Mouse (Mus musculus) limb, embryonic 15.5 days (tissue): ENCODE results near the gene Pigm. TPM values are rescaled to one million over a fixed set of nuclear protein-coding genes. Genes with fewer than 3 reads are reported as not detected.
A peak's percentile ranks its signal among the peaks of the same experiment; 100 is the strongest.

Experiments used
- ATAC-seq: fragments of 200-750 bp; cut with Nextera tagmentation; 2 replicates; pipeline ENCODE4 v1.8.0; 2017; ENCODE audit warnings: low read depth, moderate TSS enrichment; ENCODE audit not compliant: insufficient number of reproducible peaks, low FRiP score, low TSS enrichment
- H3K27ac ChIP-seq: fragments of 300-500 bp; sonication (generic); 2 replicates; pipeline ENCODE4 v1.5.1; 2015; ENCODE audit warnings: moderate library complexity, mild to moderate bottlenecking, inconsistent platforms
- H3K27me3 ChIP-seq: fragments of 300-500 bp; sonication (generic); 2 replicates; pipeline ENCODE4 v1.6.1; 2015; ENCODE audit warnings: inconsistent platforms
- H3K36me3 ChIP-seq: fragments of 300-500 bp; sonication (generic); 2 replicates; pipeline ENCODE4 v1.6.1; 2015; ENCODE audit warnings: inconsistent platforms
- H3K4me1 ChIP-seq: fragments of 300-500 bp; sonication (generic); 2 replicates; pipeline ENCODE4 v1.6.1; 2015; ENCODE audit warnings: inconsistent platforms
- H3K4me2 ChIP-seq: fragments of 300-500 bp; sonication (generic); 2 replicates; pipeline ENCODE4 v1.6.1; 2015; ENCODE audit warnings: mild to moderate bottlenecking, inconsistent platforms
- H3K4me3 ChIP-seq: fragments of 300-500 bp; sonication (generic); 2 replicates; pipeline ENCODE4 v1.5.1; 2015; ENCODE audit warnings: mild to moderate bottlenecking, inconsistent platforms
- H3K9ac ChIP-seq: fragments of 300-500 bp; sonication (generic); 2 replicates; pipeline ENCODE4 v1.6.1; 2015; ENCODE audit warnings: inconsistent platforms
- H3K9me3 ChIP-seq: fragments of 300-500 bp; sonication (generic); 2 replicates; pipeline ENCODE4 v1.6.1; 2016; ENCODE audit warnings: inconsistent platforms
- WGBS: fragments of 180-500 bp; shearing (Covaris S2); methylation state at CpG from one replicate; pipeline ENCODE4 v1.1.7; 2015; 5-methylcytosine and 5-hydroxymethylcytosine counted together
- polyA plus RNA-seq: library from polyadenylated mRNA; unstranded; fragments of >200 nt; fragmentation: Nextera tagmentation; extraction: Ambion mirVana; gene quantifications from 2 replicates; pipeline ENCODE4 v1.2.1, GENCODE M21; 2015

Pigm gene
- polyA plus RNA-seq, 1 experiment from 2014 or later: 5.2 TPM

GRCm38 (mm10) chr1:172340729-172341321 is 35.5 kb upstream of the Pigm start, which contains the start of gene Kcnj10:
TSS of gene Kcnj10 (plus strand) at chr1:172341210.
- Histone ChIP-seq H3K4me1 (peaks cover 10% of the 10 kb centered on the region), H3K36me3 (no peaks in the 10 kb centered on the region), H3K27me3 (peaks cover 45% of the 10 kb centered on the region), H3K9me3 (no peaks in the 10 kb centered on the region), H3K27ac (no peak within 1 kb of the TSS), H3K4me2 (peak within 1 kb of the TSS; percentile 67), H3K4me3 (peak within 1 kb of the TSS; percentile 38), H3K9ac (no peak within 1 kb of the TSS; the same call in 1 of the 2 replicates)
- ATAC-seq: peak; percentile 62; the same call in 1 of the 2 replicates
- WGBS: 3% methylated on average over 37 of the region's 38 CpGs

GRCm38 (mm10) chr1:172341386-172341785 is 35.0 kb upstream of the Pigm start:
- 19% methylated on average over 10 of the region's 10 CpGs for WGBS

GRCm38 (mm10) chr1:172342729-172343128 is 33.6 kb upstream of the Pigm start:
- Histone ChIP-seq H3K36me3 (no peaks in the 10 kb centered on the region), H3K9ac (no peak overlapping the region), H3K27ac (no peak overlapping the region), H3K4me3 (no peak overlapping the region), H3K4me2 (no peak overlapping the region), H3K27me3 (peaks cover 45% of the 10 kb centered on the region), H3K4me1 (peaks cover 10% of the 10 kb centered on the region), H3K9me3 (no peaks in the 10 kb centered on the region)
- 73% methylated on average over 3 of the region's 3 CpGs for WGBS
- no peak for ATAC-seq

More at GRCm38 (mm10) chr1:172341386-172341785, 35.0 kb upstream of the Pigm start:
- no peak for ATAC-seq
- H3K9me3 ChIP-seq: no peaks in the 10 kb centered on the region
- H3K4me1 ChIP-seq: peaks cover 10% of the 10 kb centered on the region
- no peaks in the 10 kb centered on the region for H3K36me3 ChIP-seq
- H3K27me3 ChIP-seq: peaks cover 45% of the 10 kb centered on the region
- peak overlapping the region; percentile 38 for H3K4me3 ChIP-seq
- no peak overlapping the region; the same call in 1 of the 2 replicates for H3K9ac ChIP-seq
- H3K4me2 ChIP-seq: peak overlapping the region; percentile 67
- H3K27ac ChIP-seq: no peak overlapping the region

- no peak for ATAC-seq
- Histone ChIP-seq H3K9me3 (no peaks in the 10 kb centered on the region), H3K9ac (no peak overlapping the region), H3K4me2 (no peak overlapping the region), H3K36me3 (no peaks in the 10 kb centered on the region), H3K4me1 (peaks cover 10% of the 10 kb centered on the region), H3K27ac (no peak overlapping the region), H3K4me3 (no peak overlapping the region), H3K27me3 (peaks cover 36% of the 10 kb centered on the region)
- 57% methylated on average over 3 of the region's 3 CpGs for WGBS
Measured at GRCm38 (mm10) chr1:172343914-172344313, 32.4 kb upstream of the Pigm start.

GRCm38 (mm10) chr1:172344820-172345219 is 31.5 kb upstream of the Pigm start:
- H3K27me3 ChIP-seq: peaks cover 36% of the 10 kb centered on the region
- H3K36me3 ChIP-seq: no peaks in the 10 kb centered on the region
- no peak overlapping the region for H3K27ac ChIP-seq
- 74% methylated on average over 7 of the region's 7 CpGs for WGBS
- ATAC-seq: no peak
- H3K9ac ChIP-seq: no peak overlapping the region
- no peaks in the 10 kb centered on the region for H3K9me3 ChIP-seq
- no peak overlapping the region for H3K4me2 ChIP-seq
- H3K4me1 ChIP-seq: peaks cover 10% of the 10 kb centered on the region
- H3K4me3 ChIP-seq: no peak overlapping the region

- Histone ChIP-seq H3K9ac (no peak overlapping the region), H3K36me3 (no peaks in the 10 kb centered on the region), H3K27ac (no peak overlapping the region), H3K4me1 (peaks cover 5% of the 10 kb centered on the region; the same call in 1 of the 2 replicates), H3K4me3 (no peak overlapping the region), H3K4me2 (no peak overlapping the region), H3K9me3 (no peaks in the 10 kb centered on the region), H3K27me3 (peaks cover 31% of the 10 kb centered on the region)
- ATAC-seq: no peak
- 71% methylated on average over 10 of the region's 10 CpGs for WGBS
Measured at GRCm38 (mm10) chr1:172346707-172347106, 29.6 kb upstream of the Pigm start.

- H3K36me3 ChIP-seq: no peaks in the 10 kb centered on the region
- 87% methylated on average over 12 of the region's 12 CpGs for WGBS
Measured at GRCm38 (mm10) chr1:172347382-172347781, 29.0 kb upstream of the Pigm start.

GRCm38 (mm10) chr1:172349504-172349903 is 26.8 kb upstream of the Pigm start:
- Histone ChIP-seq H3K27ac (no peak overlapping the region), H3K27me3 (peaks cover 17% of the 10 kb centered on the region), H3K36me3 (no peaks in the 10 kb centered on the region)

More at GRCm38 (mm10) chr1:172347382-172347781, 29.0 kb upstream of the Pigm start:
- H3K4me1 ChIP-seq: peaks cover 5% of the 10 kb centered on the region; the same call in 1 of the 2 replicates
- no peaks in the 10 kb centered on the region for H3K9me3 ChIP-seq
- no peak overlapping the region for H3K27ac ChIP-seq
- ATAC-seq: no peak
- no peak overlapping the region for H3K9ac ChIP-seq
- no peak overlapping the region for H3K4me3 ChIP-seq
- peaks cover 24% of the 10 kb centered on the region for H3K27me3 ChIP-seq
- no peak overlapping the region for H3K4me2 ChIP-seq

GRCm38 (mm10) chr1:172349916-172350812 is 26.2 kb upstream of the Pigm start:
- Histone ChIP-seq H3K4me3 (no peak overlapping the region), H3K27ac (no peak overlapping the region), H3K36me3 (no peaks in the 10 kb centered on the region), H3K9me3 (no peaks in the 10 kb centered on the region), H3K4me2 (no peak overlapping the region), H3K27me3 (peaks cover 17% of the 10 kb centered on the region), H3K4me1 (peaks cover 5% of the 10 kb centered on the region; the same call in 1 of the 2 replicates), H3K9ac (no peak overlapping the region)
- 15% methylated on average over 18 of the region's 19 CpGs for WGBS
- peak; percentile 59 for ATAC-seq

More at GRCm38 (mm10) chr1:172349504-172349903, 26.8 kb upstream of the Pigm start:
- Histone ChIP-seq H3K4me1 (peaks cover 5% of the 10 kb centered on the region; the same call in 1 of the 2 replicates), H3K9ac (no peak overlapping the region), H3K9me3 (no peaks in the 10 kb centered on the region), H3K4me3 (no peak overlapping the region), H3K4me2 (no peak overlapping the region)
- no peak for ATAC-seq
- WGBS: 74% methylated on average over 5 of the region's 5 CpGs

- Histone ChIP-seq H3K9ac (no peak overlapping the region), H3K9me3 (no peaks in the 10 kb centered on the region), H3K27ac (no peak overlapping the region), H3K4me3 (no peak overlapping the region), H3K27me3 (peaks cover 19% of the 10 kb centered on the region), H3K4me1 (peaks cover 5% of the 10 kb centered on the region; the same call in 1 of the 2 replicates), H3K4me2 (no peak overlapping the region), H3K36me3 (no peaks in the 10 kb centered on the region)
- no peak for ATAC-seq
- 72% methylated on average over 6 of the region's 6 CpGs for WGBS
Measured at GRCm38 (mm10) chr1:172352001-172352400, 24.3 kb upstream of the Pigm start.

- no peak overlapping the region for H3K27ac ChIP-seq
- peaks cover 19% of the 10 kb centered on the region for H3K27me3 ChIP-seq
- no peak for ATAC-seq
- no peak overlapping the region for H3K9ac ChIP-seq
- no peak overlapping the region for H3K4me2 ChIP-seq
- H3K9me3 ChIP-seq: no peaks in the 10 kb centered on the region
- WGBS: 86% methylated on average over 3 of the region's 3 CpGs
- H3K4me3 ChIP-seq: no peak overlapping the region
- peaks cover 5% of the 10 kb centered on the region; the same call in 1 of the 2 replicates for H3K4me1 ChIP-seq
- H3K36me3 ChIP-seq: no peaks in the 10 kb centered on the region
Measured at GRCm38 (mm10) chr1:172352453-172352852, 23.9 kb upstream of the Pigm start.

GRCm38 (mm10) chr1:172355336-172355735 is 21.0 kb upstream of the Pigm start:
- no peak for ATAC-seq
- H3K36me3 ChIP-seq: no peaks in the 10 kb centered on the region
- H3K27me3 ChIP-seq: peaks cover 12% of the 10 kb centered on the region
- no peaks in the 10 kb centered on the region for H3K9me3 ChIP-seq
- H3K4me3 ChIP-seq: no peak overlapping the region
- H3K4me2 ChIP-seq: no peak overlapping the region
- H3K9ac ChIP-seq: no peak overlapping the region
- WGBS: 40% methylated on average over 3 of the region's 3 CpGs
- peaks cover 4% of the 10 kb centered on the region; the same call in 1 of the 2 replicates for H3K4me1 ChIP-seq
- H3K27ac ChIP-seq: no peak overlapping the region
